Mouse (Mus musculus): ENCODE measurements around the gene Was. TPM values are rescaled to one million over a fixed set of nuclear protein-coding genes. Genes with fewer than 3 reads are reported as not detected.
A peak's percentile ranks its signal among the peaks of the same experiment; 100 is the strongest.
"Not testable (repeated sequence)": the region's sequence is repeated elsewhere in the genome, so short reads cannot be mapped to it uniquely, and the experiment has no call there.

Was gene
- polyA plus RNA-seq, 1 experiment from 2014 or later = 0.44 TPM

DNA sequence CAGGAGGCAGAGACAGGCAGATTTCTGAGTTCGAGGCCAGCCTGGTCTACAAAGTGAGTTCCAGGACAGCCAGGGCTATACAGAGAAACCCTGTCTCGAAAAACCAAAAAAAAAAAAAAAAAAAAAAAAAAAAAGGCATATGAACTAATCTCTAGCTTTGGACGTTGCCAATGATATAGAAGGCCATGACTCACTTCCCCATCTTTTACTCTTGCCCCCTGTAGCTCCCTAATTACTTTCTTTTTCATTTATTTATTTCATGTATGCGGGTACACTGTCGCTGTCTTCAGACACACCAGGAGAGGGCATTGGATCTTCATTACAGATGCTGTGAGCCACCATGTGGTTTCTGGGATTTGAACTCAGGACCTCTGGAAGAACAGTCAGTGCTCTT lies 653 bp upstream of the Was start:
- H3K4me3 ChIP-seq (ENCODE audit: low read depth, low read length); H3K27me3 ChIP-seq (ENCODE audit: control insufficient read depth, insufficient read depth, low read length); H3K9me3 ChIP-seq (ENCODE audit: control insufficient read depth, low read length); DNase-seq (ENCODE audit: low spot score); H3K36me3 ChIP-seq (ENCODE audit: control insufficient read depth, insufficient read depth, low read length); H3K9ac ChIP-seq (ENCODE audit: low read length); H3K4me1 ChIP-seq (ENCODE audit: control insufficient read depth, insufficient read depth, low read length); H3K4me2 ChIP-seq (ENCODE audit: low read depth, severe bottlenecking); H3K27ac ChIP-seq (replicated peaks; ENCODE audit: low read depth, low read length); ATAC-seq (ENCODE audit: insufficient number of reproducible peaks, low FRiP score, low TSS enrichment, low read depth): not testable (repeated sequence)
- WGBS = 74% methylated on average over 4 of the region's 5 CpGs

DNA sequence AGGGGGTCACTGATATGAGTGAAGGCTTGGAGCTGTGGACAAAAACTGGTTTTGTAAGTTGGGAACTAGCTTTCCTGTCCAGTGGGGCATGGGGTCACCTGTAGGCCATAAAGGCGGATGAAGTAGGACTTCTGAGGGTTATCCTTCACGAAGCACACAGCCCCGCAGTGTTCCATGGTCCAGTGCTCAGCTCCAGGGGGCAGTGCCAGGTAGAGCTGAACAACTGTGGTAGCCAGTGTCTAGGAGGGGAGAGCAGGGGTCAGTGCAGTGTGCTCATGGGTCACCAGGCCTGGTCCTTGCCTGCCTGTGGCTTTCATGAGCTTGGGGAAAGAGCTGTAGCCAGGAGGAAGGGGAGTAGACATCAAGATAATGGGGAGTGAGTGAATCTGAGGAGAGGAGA lies 552 bp downstream of the Was start:
- Histone ChIP-seq H3K9me3 (ENCODE audit: control insufficient read depth, low read length) (no peaks in the 10 kb centered on the region), H3K9ac (ENCODE audit: low read length) (no peak overlapping the region), H3K27ac (replicated peaks; ENCODE audit: low read depth, low read length) (no peak overlapping the region), H3K4me3 (ENCODE audit: low read depth, low read length) (no peak overlapping the region), H3K27me3 (ENCODE audit: control insufficient read depth, insufficient read depth, low read length) (no peaks in the 10 kb centered on the region), H3K4me1 (ENCODE audit: control insufficient read depth, insufficient read depth, low read length) (no peaks in the 10 kb centered on the region), H3K36me3 (ENCODE audit: control insufficient read depth, insufficient read depth, low read length) (no peaks in the 10 kb centered on the region), H3K4me2 (ENCODE audit: low read depth, severe bottlenecking) (no peak overlapping the region)
- DNase-seq (ENCODE audit: low spot score) (no peak), ATAC-seq (ENCODE audit: insufficient number of reproducible peaks, low FRiP score, low TSS enrichment, low read depth) (no peak)
- whole genome bisulfite sequencing = 93% methylated on average over 3 of the region's 3 CpGs

DNA sequence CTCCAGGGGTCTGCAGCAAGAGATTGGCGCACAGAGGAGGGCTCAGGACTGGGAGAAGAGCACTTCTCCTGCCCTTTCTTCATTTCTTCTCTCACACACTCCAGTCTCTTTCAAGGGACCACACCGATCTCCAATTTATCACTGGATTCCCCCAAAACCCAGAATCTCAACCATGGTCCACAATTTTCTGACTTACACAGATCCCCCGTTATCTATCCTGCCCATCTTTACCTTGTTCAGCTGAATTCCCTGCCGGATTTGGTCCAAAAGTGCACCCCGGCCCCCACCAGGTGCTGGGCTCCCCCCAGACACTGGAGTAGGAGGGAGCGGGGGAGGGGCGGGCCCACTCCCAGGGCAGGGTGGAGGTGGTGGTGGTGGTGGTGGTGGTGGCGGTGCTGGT lies 4.7 kb downstream of the Was start:
- no peaks in the 10 kb centered on the region for H3K9me3 ChIP-seq (ENCODE audit: control insufficient read depth, low read length)
- H3K27ac ChIP-seq (replicated peaks; ENCODE audit: low read depth, low read length) = no peak overlapping the region
- ATAC-seq (ENCODE audit: insufficient number of reproducible peaks, low FRiP score, low TSS enrichment, low read depth) (no peak), DNase-seq (ENCODE audit: low spot score) (no peak)
- H3K4me3 ChIP-seq (ENCODE audit: low read depth, low read length) = no peak overlapping the region
- no peak overlapping the region for H3K4me2 ChIP-seq (ENCODE audit: low read depth, severe bottlenecking)
- H3K36me3 ChIP-seq (ENCODE audit: control insufficient read depth, insufficient read depth, low read length) = no peaks in the 10 kb centered on the region
- 88% methylated on average over 7 of the region's 8 CpGs for whole genome bisulfite sequencing
- no peaks in the 10 kb centered on the region for H3K4me1 ChIP-seq (ENCODE audit: control insufficient read depth, insufficient read depth, low read length)
- no peak overlapping the region for H3K9ac ChIP-seq (ENCODE audit: low read length)
- H3K27me3 ChIP-seq (ENCODE audit: control insufficient read depth, insufficient read depth, low read length) = no peaks in the 10 kb centered on the region

GRCm38 (mm10) chrX:8084771-8085259 lies 5.5 kb downstream of the Was start:
- DNase-seq (ENCODE audit: low spot score) = no peak
- ATAC-seq (ENCODE audit: insufficient number of reproducible peaks, low FRiP score, low TSS enrichment, low read depth) = no peak
- H3K4me1 ChIP-seq (ENCODE audit: control insufficient read depth, insufficient read depth, low read length) = no peaks in the 10 kb centered on the region
- WGBS = 74% methylated on average over 6 of the region's 6 CpGs
- no peaks in the 10 kb centered on the region for H3K36me3 ChIP-seq (ENCODE audit: control insufficient read depth, insufficient read depth, low read length)
- H3K4me2 ChIP-seq (ENCODE audit: low read depth, severe bottlenecking) = no peak overlapping the region
- no peak overlapping the region for H3K27ac ChIP-seq (replicated peaks; ENCODE audit: low read depth, low read length)
- no peaks in the 10 kb centered on the region for H3K9me3 ChIP-seq (ENCODE audit: control insufficient read depth, low read length)
- no peak overlapping the region for H3K4me3 ChIP-seq (ENCODE audit: low read depth, low read length)
- no peaks in the 10 kb centered on the region for H3K27me3 ChIP-seq (ENCODE audit: control insufficient read depth, insufficient read depth, low read length)
- no peak overlapping the region for H3K9ac ChIP-seq (ENCODE audit: low read length)

DNA sequence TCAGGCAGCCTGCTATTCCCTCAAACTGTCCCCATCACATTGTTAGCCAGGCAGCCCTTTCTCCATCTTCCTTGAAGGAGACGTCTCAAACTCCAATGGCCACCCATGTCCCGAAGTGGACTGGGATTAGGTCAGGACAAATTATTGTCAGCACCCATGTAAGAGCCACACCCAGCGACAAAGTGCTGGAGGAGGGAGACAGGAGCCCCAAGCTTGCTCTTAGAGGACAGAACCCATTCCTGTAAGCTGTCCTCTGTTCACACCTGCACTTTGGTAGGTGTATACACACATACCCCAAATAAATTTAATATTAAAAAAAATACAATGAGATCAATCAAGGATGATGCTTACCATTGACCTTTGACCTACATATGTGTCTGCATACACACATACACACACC lies 15.2 kb downstream of the Was start:
- no peaks in the 10 kb centered on the region; the same call in 1 of the 2 replicates for H3K9me3 ChIP-seq (ENCODE audit: control insufficient read depth, low read length)
- H3K4me2 ChIP-seq (ENCODE audit: low read depth, severe bottlenecking) = peak overlapping the region; percentile 47
- no peaks in the 10 kb centered on the region; the same call in 1 of the 2 replicates for H3K36me3 ChIP-seq (ENCODE audit: control insufficient read depth, insufficient read depth, low read length)
- peak overlapping the region; percentile 30; the same call in 1 of the 2 replicates for H3K9ac ChIP-seq (ENCODE audit: low read length)
- H3K4me1 ChIP-seq (ENCODE audit: control insufficient read depth, insufficient read depth, low read length) = no peaks in the 10 kb centered on the region
- 31% methylated on average over 3 of the region's 3 CpGs for WGBS
- peak overlapping the region; percentile 26 for H3K4me3 ChIP-seq (ENCODE audit: low read depth, low read length)
- DNase-seq (ENCODE audit: low spot score) = no peak
- H3K27me3 ChIP-seq (ENCODE audit: control insufficient read depth, insufficient read depth, low read length) = no peaks in the 10 kb centered on the region
- peak; percentile 26; the same call in 1 of the 2 replicates for ATAC-seq (ENCODE audit: insufficient number of reproducible peaks, low FRiP score, low TSS enrichment, low read depth)
- H3K27ac ChIP-seq (replicated peaks; ENCODE audit: low read depth, low read length) = no peak overlapping the region

DNA sequence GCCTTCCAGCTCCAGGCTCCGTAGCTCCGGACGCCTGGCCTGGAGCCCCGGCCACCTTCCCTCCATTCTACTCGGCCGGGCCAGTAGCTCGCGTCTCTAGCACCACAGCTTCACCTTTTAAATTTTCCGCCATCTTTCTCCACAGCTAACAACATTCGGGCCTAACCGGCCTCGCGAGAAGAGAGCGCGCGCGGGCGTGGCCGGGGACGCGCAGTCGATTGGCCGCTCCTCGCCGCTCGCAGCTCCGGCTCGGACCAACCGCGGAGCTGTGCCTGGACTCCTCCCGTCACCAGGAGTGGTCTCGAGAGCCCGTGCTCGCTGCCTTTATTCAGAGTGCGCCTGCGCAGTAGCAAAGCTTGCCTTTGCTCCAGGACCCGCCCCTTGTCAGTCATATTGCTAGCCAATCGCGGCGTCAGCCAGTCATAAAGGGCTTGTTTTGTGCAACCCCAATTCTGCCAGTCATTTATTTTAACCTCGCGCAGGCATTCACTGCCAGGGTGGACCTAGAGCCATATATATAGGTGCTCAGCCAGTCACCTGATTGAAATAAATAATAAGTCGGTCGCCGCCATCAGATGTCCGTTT lies 15.8 kb downstream of the Was start, which contains the start of gene Suv39h1:
Suv39h1 (minus strand) TSS at position 331 of the 585 bp plus-strand sequence.
- H3K27ac ChIP-seq (replicated peaks; ENCODE audit: low read depth, low read length) = peak within 1 kb of the TSS; percentile 84
- no peaks in the 10 kb centered on the region for H3K4me1 ChIP-seq (ENCODE audit: control insufficient read depth, insufficient read depth, low read length)
- H3K36me3 ChIP-seq (ENCODE audit: control insufficient read depth, insufficient read depth, low read length) = no peaks in the 10 kb centered on the region; the same call in 1 of the 2 replicates
- no peaks in the 10 kb centered on the region; the same call in 1 of the 2 replicates for H3K9me3 ChIP-seq (ENCODE audit: control insufficient read depth, low read length)
- H3K4me3 ChIP-seq (ENCODE audit: low read depth, low read length) = peak within 1 kb of the TSS; percentile 46
- H3K27me3 ChIP-seq (ENCODE audit: control insufficient read depth, insufficient read depth, low read length) = no peaks in the 10 kb centered on the region
- peak within 1 kb of the TSS; percentile 82 for H3K9ac ChIP-seq (ENCODE audit: low read length)
- H3K4me2 ChIP-seq (ENCODE audit: low read depth, severe bottlenecking) = peak within 1 kb of the TSS; percentile 47
- DNase-seq (ENCODE audit: low spot score) (peak; percentile 88), ATAC-seq (ENCODE audit: insufficient number of reproducible peaks, low FRiP score, low TSS enrichment, low read depth) (peak; percentile 96)
- 18% methylated on average over 46 of the region's 46 CpGs for WGBS

GRCm38 (mm10) chrX:8073881-8074429 lies 16.3 kb downstream of the Was start:
- peak; percentile 57 for DNase-seq (ENCODE audit: low spot score)
- Histone ChIP-seq H3K4me1 (ENCODE audit: control insufficient read depth, insufficient read depth, low read length) (no peaks in the 10 kb centered on the region), H3K9ac (ENCODE audit: low read length) (peak overlapping the region; percentile 82), H3K27ac (replicated peaks; ENCODE audit: low read depth, low read length) (peak overlapping the region; percentile 84), H3K36me3 (ENCODE audit: control insufficient read depth, insufficient read depth, low read length) (no peaks in the 10 kb centered on the region; the same call in 1 of the 2 replicates), H3K4me3 (ENCODE audit: low read depth, low read length) (peak overlapping the region; percentile 46), H3K4me2 (ENCODE audit: low read depth, severe bottlenecking) (peak overlapping the region; percentile 35), H3K9me3 (ENCODE audit: control insufficient read depth, low read length) (no peaks in the 10 kb centered on the region; the same call in 1 of the 2 replicates), H3K27me3 (ENCODE audit: control insufficient read depth, insufficient read depth, low read length) (no peaks in the 10 kb centered on the region)
- peak; percentile 31; the same call in 1 of the 2 replicates for ATAC-seq (ENCODE audit: insufficient number of reproducible peaks, low FRiP score, low TSS enrichment, low read depth)
- WGBS = 21% methylated on average over 46 of the region's 64 CpGs

GRCm38 (mm10) chrX:8069166-8069565 lies 21.1 kb downstream of the Was start:
- H3K36me3 ChIP-seq (ENCODE audit: control insufficient read depth, insufficient read depth, low read length) = peaks cover 2% of the 10 kb centered on the region; the same call in 1 of the 2 replicates
- H3K27ac ChIP-seq (replicated peaks; ENCODE audit: low read depth, low read length) = no peak overlapping the region
- H3K4me3 ChIP-seq (ENCODE audit: low read depth, low read length) = no peak overlapping the region
- H3K27me3 ChIP-seq (ENCODE audit: control insufficient read depth, insufficient read depth, low read length) = no peaks in the 10 kb centered on the region
- ATAC-seq (ENCODE audit: insufficient number of reproducible peaks, low FRiP score, low TSS enrichment, low read depth) = no peak
- no peaks in the 10 kb centered on the region for H3K9me3 ChIP-seq (ENCODE audit: control insufficient read depth, low read length)
- no peak overlapping the region for H3K4me2 ChIP-seq (ENCODE audit: low read depth, severe bottlenecking)
- 94% methylated on average over 1 of the region's 1 CpGs for WGBS
- no peak for DNase-seq (ENCODE audit: low spot score)
- H3K4me1 ChIP-seq (ENCODE audit: control insufficient read depth, insufficient read depth, low read length) = no peaks in the 10 kb centered on the region
- no peak overlapping the region for H3K9ac ChIP-seq (ENCODE audit: low read length)
